In the genomic region with DNA sequence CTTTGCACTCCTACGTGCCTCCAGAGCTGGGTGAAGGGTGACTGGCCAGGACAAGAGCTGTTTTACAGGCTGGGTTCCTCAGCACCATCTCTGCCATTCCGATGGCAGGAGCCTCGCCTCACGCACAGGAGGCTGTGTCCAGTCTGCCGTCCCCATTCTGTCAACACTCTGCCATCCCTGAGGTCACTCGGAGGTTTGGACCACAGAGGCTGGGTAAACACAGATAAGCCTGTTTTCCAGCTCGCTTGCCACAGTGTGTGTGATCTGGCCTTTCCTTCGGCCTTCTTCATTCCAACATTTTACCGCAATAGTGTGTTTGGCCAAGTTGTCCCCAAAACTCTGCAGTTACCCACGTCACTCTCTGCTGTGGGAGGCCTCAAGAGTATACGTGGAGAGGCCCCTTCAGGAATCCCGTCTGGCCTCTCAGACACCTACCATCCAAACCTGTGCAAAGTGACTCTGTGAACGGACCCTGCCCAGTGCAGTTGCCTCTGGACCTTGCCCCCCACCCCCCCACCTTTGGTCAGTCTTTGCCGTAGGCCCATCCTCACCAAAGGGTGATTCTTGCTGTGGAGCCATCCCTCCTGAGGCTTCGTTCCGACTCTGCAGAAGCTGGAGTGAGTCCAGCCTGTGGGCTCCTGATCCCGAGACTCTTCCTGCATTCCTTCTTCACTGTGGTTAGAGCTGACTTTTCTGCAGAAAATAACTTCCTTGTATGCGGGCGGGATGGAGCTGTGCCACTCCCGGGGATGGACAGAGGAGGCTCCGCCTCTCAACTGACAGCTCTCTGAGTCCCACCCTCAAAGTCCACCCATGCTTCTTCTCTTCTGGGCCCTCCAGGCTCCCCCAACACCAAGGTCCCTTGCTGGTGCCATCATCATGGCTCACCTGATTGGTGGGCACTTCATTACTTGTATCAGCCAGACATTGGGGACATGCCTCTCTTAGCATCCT, we compare ENCODE assay signal across 12 mouse cellular contexts. TPM values are rescaled to one million over a fixed set of nuclear protein-coding genes. Genes with fewer than 3 reads are reported as not detected.
A peak's percentile ranks its signal among the peaks of the same experiment; 100 is the strongest.
DNase-seq lines count a peak whose midpoint lies in the region; ATAC-seq lines count a peak whose summit lies in the region.
"Had no signal": no experiment of that assay in that cellular context is flagged by ENCODE, and none has a peak within 500 bp of the region (broad histone marks: within the 10 kb centered on the region; RNA-seq: fewer than 3 reads in every experiment).

No protein-coding gene starts in this region.

- peak; percentile 17 to 29 for DNase-seq in heart, adult 9 months (ENCODE audit: low spot score in 2 of 2)
- no peak for DNase-seq in heart, adult 8-10 months (ENCODE audit: low spot score)
- DNase-seq in midbrain, embryonic 10.5 days (ENCODE audit: low spot score): no peak
- DNase-seq in gastrocnemius, adult 18-20 months (ENCODE audit: low spot score): no peak

- H3K27ac ChIP-seq in midbrain, embryonic 10.5 days (replicated peaks): no peak overlapping the region; the same call in 1 of the 2 replicates
- no peak overlapping the region for H3K27ac ChIP-seq in midbrain, embryonic 13.5 days
- H3K27ac ChIP-seq in intestine, embryonic 15.5 days: no peak overlapping the region
- H3K27ac ChIP-seq: forebrain, embryonic 15.5 days; lung, embryonic 15.5 days had no signal

- no peak overlapping the region for H3K9ac ChIP-seq in midbrain, embryonic 13.5 days (replicated peaks)
- H3K9ac ChIP-seq in intestine, embryonic 15.5 days: no peak overlapping the region
- H3K9ac ChIP-seq: forebrain, embryonic 15.5 days; lung, embryonic 15.5 days had no signal

- peaks cover 79% of the 10 kb centered on the region for H3K36me3 ChIP-seq in midbrain, embryonic 10.5 days
- peaks cover 66% of the 10 kb centered on the region for H3K36me3 ChIP-seq in midbrain, embryonic 13.5 days
- no peaks in the 10 kb centered on the region for H3K36me3 ChIP-seq in intestine, embryonic 15.5 days
- H3K36me3 ChIP-seq: lung, embryonic 15.5 days had no signal

- H3K4me1 ChIP-seq in midbrain, embryonic 10.5 days: peaks cover 18% of the 10 kb centered on the region
- no peaks in the 10 kb centered on the region for H3K4me1 ChIP-seq in midbrain, embryonic 13.5 days (replicated peaks)
- 0 out of 2 replicates have a peak, but pooled peaks cover 4% of the 10 kb centered on the region for H3K4me1 ChIP-seq in intestine, embryonic 15.5 days (replicated peaks)
- H3K4me1 ChIP-seq: forebrain, embryonic 15.5 days had no signal

- H3K27me3 ChIP-seq in midbrain, embryonic 10.5 days (ENCODE audit: low read depth, poor library complexity, severe bottlenecking): no peaks in the 10 kb centered on the region
- H3K27me3 ChIP-seq in midbrain, embryonic 13.5 days: no peaks in the 10 kb centered on the region
- no peaks in the 10 kb centered on the region for H3K27me3 ChIP-seq in intestine, embryonic 15.5 days (replicated peaks)
- H3K27me3 ChIP-seq: forebrain, embryonic 15.5 days; lung, embryonic 15.5 days had no signal

- no peak overlapping the region for H3K4me2 ChIP-seq in midbrain, embryonic 13.5 days (replicated peaks)
- H3K4me2 ChIP-seq in intestine, embryonic 15.5 days (replicated peaks): peak overlapping the region; percentile 33
- H3K4me2 ChIP-seq: forebrain, embryonic 15.5 days; lung, embryonic 15.5 days had no signal

- WGBS in midbrain, embryonic 10.5 days: 68% methylated on average over 21 of the region's 21 CpGs
- 73% methylated on average over 21 of the region's 21 CpGs for WGBS in midbrain, embryonic 13.5 days
- WGBS in intestine, embryonic 15.5 days: 55% methylated on average over 21 of the region's 21 CpGs

- H3K9me3 ChIP-seq in midbrain, embryonic 10.5 days (replicated peaks): no peaks in the 10 kb centered on the region
- H3K9me3 ChIP-seq in midbrain, embryonic 13.5 days: no peaks in the 10 kb centered on the region
- H3K9me3 ChIP-seq in intestine, embryonic 15.5 days: no peaks in the 10 kb centered on the region
- H3K9me3 ChIP-seq: forebrain, embryonic 15.5 days; lung, embryonic 15.5 days had no signal

- 0 out of 2 replicates have a peak overlapping the region, but pooled peaks have one; percentile 4 for H3K4me3 ChIP-seq in midbrain, embryonic 10.5 days
- H3K4me3 ChIP-seq in midbrain, embryonic 13.5 days (replicated peaks): no peak overlapping the region
- no peak overlapping the region for H3K4me3 ChIP-seq in intestine, embryonic 15.5 days (replicated peaks)
- H3K4me3 ChIP-seq: forebrain, embryonic 15.5 days; lung, embryonic 15.5 days; myocyte had no signal

- ATAC-seq in midbrain, embryonic 13.5 days: no peak
- ATAC-seq in intestine, embryonic 15.5 days: peak; percentile 60
- no peak for ATAC-seq in granulocyte monocyte progenitor cell, adult 5-6 weeks (replicated peaks; ENCODE audit: poor library complexity, severe bottlenecking)
- no peak for ATAC-seq in monocyte, adult 5-6 weeks (replicated peaks; ENCODE audit: insufficient number of reproducible peaks, low FRiP score, low TSS enrichment, poor library complexity, severe bottlenecking)
- ATAC-seq: forebrain, embryonic 15.5 days had no signal

RNA-seq across cellular contexts. Expression of gene Mcf2l, which starts 9.7 kb away (rescaled TPM):
- total RNA-seq in heart, adult 8-10 months (2022): 10 to 100 TPM; 55.6 to 85.0 (median 65.1) TPM
- polyA plus RNA-seq in midbrain, embryonic 10.5 days (2016; fragmentation: Nextera tagmentation; extraction: Ambion mirVana): 26.4 and 42.7 TPM in 2 replicates
- polyA plus RNA-seq in midbrain, embryonic 13.5 days (2015; fragmentation: Nextera tagmentation; extraction: Ambion mirVana): 130 and 141 TPM in 2 replicates
- polyA plus RNA-seq in intestine, embryonic 15.5 days (2015; fragmentation: Nextera tagmentation; extraction: Ambion mirVana): 13.1 and 13.7 TPM in 2 replicates
- total RNA-seq in granulocyte monocyte progenitor cell, adult 5-6 weeks (2014; fragmentation: Nextera tagmentation): 19.5 and 19.8 TPM in 2 replicates
- total RNA-seq in granulocyte monocyte progenitor cell, adult 5-6 weeks (2017): 16.2 and 16.4 TPM in 2 replicates
- 10 to 100 TPM; 21.3 to 32.8 TPM for total RNA-seq in gastrocnemius, adult 18-20 months (2021)
- 3.3 to 9.0 TPM (median 5.8 TPM) in 3 replicates for total RNA-seq in monocyte, adult 5-6 weeks (2017)
- total RNA-seq: CH12.LX had no signal

Comparison
In these comparisons a context has a peak if more than half of its experiments do, and no peak if none do; other contexts are left out.
1. DNase-seq: peak in heart, adult 9 months (2 of 2); none in heart, adult 8-10 months (single experiment), midbrain, embryonic 10.5 days (single experiment) and gastrocnemius, adult 18-20 months (single experiment).